Mouse (Mus musculus) testis, adult 2 months (tissue): Measurements from ENCODE around the gene Klrb1f.

ENCODE experiments used
- CTCF ChIP-seq: fragments of 200-500 bp; IDR thresholded peaks from 2 replicates; pipeline ENCODE4 v1.5.1; 2012; ENCODE audit warnings: low read depth, mild to moderate bottlenecking, inconsistent platforms, low read length, moderate library complexity; ENCODE audit not compliant: control insufficient read depth, insufficient read depth, insufficient replicate concordance
- POLR2A ChIP-seq: fragments of 200-500 bp; IDR thresholded peaks from 2 replicates; pipeline ENCODE4 v1.6.1; 2012; ENCODE audit warnings: low read depth, mild to moderate bottlenecking, inconsistent platforms, low read length, moderate library complexity; ENCODE audit not compliant: control insufficient read depth

DNA sequence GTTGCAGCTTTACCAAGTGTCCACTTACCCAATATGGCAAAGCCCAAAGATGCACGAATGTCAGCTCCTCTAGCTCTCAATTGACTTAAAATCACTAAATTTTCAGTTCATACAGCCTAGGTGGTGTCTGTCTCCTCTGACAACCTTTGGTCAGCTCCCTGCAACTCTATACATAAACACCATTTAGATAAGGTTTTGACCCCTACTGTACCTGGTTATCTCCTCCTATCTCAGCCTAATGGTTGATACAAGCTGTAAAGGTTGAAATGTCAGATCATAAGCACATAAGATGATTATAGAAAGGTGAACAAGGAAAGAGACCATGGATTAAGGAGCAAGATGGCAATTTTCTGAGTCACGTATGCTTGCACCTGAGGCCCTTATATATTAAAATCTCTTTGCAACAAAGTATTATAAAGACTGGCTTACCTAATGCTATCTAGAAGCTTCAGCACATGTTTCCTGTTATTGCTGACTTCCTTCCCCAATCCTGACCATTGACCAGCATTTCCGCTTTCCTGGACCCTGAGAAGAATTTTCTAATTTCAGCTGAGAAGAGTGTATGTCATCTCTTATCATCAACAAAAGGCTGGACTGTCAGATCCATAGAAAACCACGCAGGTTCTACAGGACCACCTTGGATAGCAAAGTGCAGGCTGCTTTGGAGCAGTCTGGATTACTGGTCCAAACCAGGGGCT, 57.3 kb downstream of the Klrb1f start:
- TF ChIP-seq CTCF (no peak), POLR2A (no peak)
